Mouse (Mus musculus) ES-Bruce4 (cell line): ENCODE results near the gene Nars2.

Experiments
- CTCF ChIP-seq: IDR thresholded peaks from one replicate; pipeline ENCODE4 v1.8.1; 2011; ENCODE audit warnings: low read depth, low read length
- EP300 ChIP-seq: IDR thresholded peaks from 2 replicates; pipeline ENCODE4 v1.6.1; 2011; ENCODE audit warnings: low read depth, low read length; ENCODE audit not compliant: insufficient read depth
- POLR2A ChIP-seq: IDR thresholded peaks from one replicate; pipeline ENCODE4 v1.8.1; 2011; ENCODE audit warnings: low read length; ENCODE audit not compliant: insufficient read depth

DNA sequence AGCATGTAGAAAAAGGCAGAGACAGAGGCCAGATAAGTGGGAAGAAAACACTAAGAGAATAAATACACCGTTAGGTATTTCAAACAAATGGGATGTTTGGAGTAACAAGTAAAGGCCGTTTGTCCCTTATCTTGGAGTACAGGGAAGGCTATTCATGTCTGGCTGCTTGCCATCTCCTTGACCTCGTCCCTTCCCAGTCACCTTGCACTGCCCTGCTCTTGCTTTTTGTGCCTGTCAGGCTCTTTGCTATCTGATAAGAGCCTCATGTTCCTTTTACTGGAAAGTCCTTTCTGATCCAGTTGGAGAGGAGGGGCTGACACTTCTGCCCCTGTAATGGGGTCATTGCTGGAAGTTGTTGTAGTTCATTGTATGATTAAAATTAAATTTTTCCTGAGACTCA, 61.7 kb downstream of the Nars2 start:
- no peak for TF ChIP-seq POLR2A
- TF ChIP-seq CTCF, result no peak
- TF ChIP-seq EP300, result no peak
